Mouse (Mus musculus) testis, adult 2 months (tissue): Measurements from ENCODE around the gene Slc7a6os. TPM values are rescaled to one million over a fixed set of nuclear protein-coding genes. Genes with fewer than 3 reads are reported as not detected.

ENCODE experiments used
- H3K27ac ChIP-seq: fragments of 200-500 bp; 2 replicates; pipeline ENCODE4 v1.5.1; 2012; ENCODE audit warnings: low read depth, low read length; ENCODE audit not compliant: control insufficient read depth, insufficient read depth
- H3K27me3 ChIP-seq: fragments of 200-500 bp; 2 replicates; pipeline ENCODE4 v1.6.1; 2012; ENCODE audit warnings: mild to moderate bottlenecking, low read length, moderate library complexity; ENCODE audit not compliant: control insufficient read depth, insufficient read depth
- H3K36me3 ChIP-seq: fragments of 200-500 bp; 2 replicates; pipeline ENCODE4 v1.6.1; 2012; ENCODE audit warnings: mild to moderate bottlenecking, low read length; ENCODE audit not compliant: control insufficient read depth, insufficient read depth
- H3K4me1 ChIP-seq: fragments of 200-500 bp; 2 replicates; pipeline ENCODE4 v1.6.1; 2012; ENCODE audit warnings: low read length; ENCODE audit not compliant: control insufficient read depth, insufficient read depth
- H3K4me3 ChIP-seq: fragments of 200-500 bp; 2 replicates; pipeline ENCODE4 v1.5.1; 2012; ENCODE audit warnings: low read depth, mild to moderate bottlenecking, low read length, moderate library complexity, mixed read lengths; ENCODE audit not compliant: control insufficient read depth
- CTCF ChIP-seq: fragments of 200-500 bp; IDR thresholded peaks from 2 replicates; pipeline ENCODE4 v1.5.1; 2012; ENCODE audit warnings: low read depth, mild to moderate bottlenecking, inconsistent platforms, low read length, moderate library complexity; ENCODE audit not compliant: control insufficient read depth, insufficient read depth, insufficient replicate concordance
- POLR2A ChIP-seq: fragments of 200-500 bp; IDR thresholded peaks from 2 replicates; pipeline ENCODE4 v1.6.1; 2012; ENCODE audit warnings: low read depth, mild to moderate bottlenecking, inconsistent platforms, low read length, moderate library complexity; ENCODE audit not compliant: control insufficient read depth
- polyA plus RNA-seq: library from polyadenylated mRNA; depleted of rRNA; stranded (reverse); fragments of >200 nt; gene quantifications from 2 replicates; pipeline ENCODE4 v1.2.3, GENCODE M21; 2012

Slc7a6os gene
- polyA plus RNA-seq, 1 experiment, result 11.7 TPM

DNA sequence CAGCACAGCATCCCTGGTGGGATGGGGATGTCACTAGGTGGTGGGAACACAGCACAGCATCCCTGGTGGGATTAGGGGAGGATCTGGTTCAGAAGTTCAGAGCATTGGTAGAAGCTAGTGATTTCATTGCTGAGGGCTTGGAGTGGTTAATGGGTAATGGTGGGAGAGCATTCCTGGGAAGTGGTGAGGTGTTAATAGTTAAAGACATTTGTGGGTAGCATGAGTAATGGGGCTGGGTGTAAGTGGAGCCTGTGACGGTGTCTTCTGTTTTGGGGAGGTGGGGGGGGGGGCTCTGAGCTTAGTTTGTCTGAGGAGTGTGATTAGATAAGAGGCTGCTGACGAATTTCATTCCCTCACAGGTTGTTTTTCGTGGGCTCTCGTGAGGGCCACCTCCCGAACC is 16.7 kb downstream of the Slc7a6os start:
- Histone ChIP-seq H3K4me1 (no peaks in the 10 kb centered on the region), H3K27me3 (no peaks in the 10 kb centered on the region), H3K36me3 (peaks cover 5% of the 10 kb centered on the region; the same call in 1 of the 2 replicates)

DNA sequence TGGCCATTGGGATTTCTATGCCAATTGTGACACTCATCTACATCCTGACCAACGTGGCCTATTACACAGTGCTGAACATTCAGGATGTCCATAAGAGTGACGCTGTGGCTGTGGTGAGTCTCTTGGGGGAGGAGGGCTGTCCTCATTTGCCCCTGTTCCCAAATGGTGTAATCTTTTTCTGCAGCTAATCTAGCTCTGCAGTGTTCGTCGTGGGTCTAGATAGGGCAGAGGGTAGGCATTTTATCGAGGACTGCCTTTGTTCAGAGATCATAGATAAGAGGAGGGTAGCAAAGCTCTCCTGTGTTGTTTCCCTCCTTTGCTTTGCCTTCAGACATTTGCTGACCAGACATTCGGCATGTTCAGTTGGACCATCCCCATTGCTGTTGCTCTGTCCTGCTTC is 17.6 kb downstream of the Slc7a6os start:
- peaks cover 5% of the 10 kb centered on the region; the same call in 1 of the 2 replicates for H3K36me3 ChIP-seq
- H3K27me3 ChIP-seq, result no peaks in the 10 kb centered on the region
- no peaks in the 10 kb centered on the region for H3K4me1 ChIP-seq
- no peak for TF ChIP-seq POLR2A
- TF ChIP-seq CTCF, result no peak
- no peak overlapping the region for H3K4me3 ChIP-seq
- H3K27ac ChIP-seq, result no peak overlapping the region

More for the DNA sequence above, 16.7 kb downstream of the Slc7a6os start:
- no peak for TF ChIP-seq POLR2A
- no peak for TF ChIP-seq CTCF
- no peak overlapping the region for H3K4me3 ChIP-seq
- no peak overlapping the region for H3K27ac ChIP-seq

GRCm38 (mm10) chr8:106191639-106192038 is 19.1 kb downstream of the Slc7a6os start:
- Histone ChIP-seq H3K27me3 (no peaks in the 10 kb centered on the region), H3K4me1 (no peaks in the 10 kb centered on the region), H3K27ac (no peak overlapping the region), H3K4me3 (no peak overlapping the region), H3K36me3 (peaks cover 5% of the 10 kb centered on the region; the same call in 1 of the 2 replicates)
- TF ChIP-seq CTCF (no peak), POLR2A (no peak)

- Histone ChIP-seq H3K4me1 (no peaks in the 10 kb centered on the region), H3K36me3 (peaks cover 2% of the 10 kb centered on the region; the same call in 1 of the 2 replicates), H3K4me3 (no peak overlapping the region), H3K27me3 (no peaks in the 10 kb centered on the region), H3K27ac (no peak overlapping the region)
- TF ChIP-seq POLR2A (no peak), CTCF (no peak)
These were observed 21.6 kb downstream of the Slc7a6os start for GRCm38 (mm10) chr8:106189162-106189561.

DNA sequence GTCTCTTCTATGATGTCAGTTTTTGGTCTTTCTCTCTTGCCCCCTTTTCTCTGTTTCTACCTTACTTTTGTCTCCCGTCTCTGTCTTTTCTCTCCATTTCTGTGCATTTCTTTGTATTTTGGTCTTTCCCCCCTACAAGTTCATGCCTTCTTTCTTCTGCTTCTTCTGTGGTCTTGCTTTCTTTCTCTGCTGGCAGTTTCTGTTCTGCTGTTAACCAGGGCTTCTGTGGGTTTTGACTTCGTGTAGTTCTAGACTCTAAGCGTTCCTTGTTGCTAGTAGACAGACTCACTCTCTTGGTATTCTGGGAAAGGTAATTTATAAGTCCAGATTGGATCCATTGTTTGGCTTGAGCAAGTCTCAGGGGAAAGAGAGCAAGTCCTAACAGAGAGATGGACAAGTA is 24.3 kb downstream of the Slc7a6os start:
- no peak for TF ChIP-seq CTCF
- no peak for TF ChIP-seq POLR2A
- H3K27ac ChIP-seq, result no peak overlapping the region
- no peaks in the 10 kb centered on the region for H3K4me1 ChIP-seq
- H3K36me3 ChIP-seq, result no peaks in the 10 kb centered on the region
- no peak overlapping the region for H3K4me3 ChIP-seq
- H3K27me3 ChIP-seq, result no peaks in the 10 kb centered on the region

DNA sequence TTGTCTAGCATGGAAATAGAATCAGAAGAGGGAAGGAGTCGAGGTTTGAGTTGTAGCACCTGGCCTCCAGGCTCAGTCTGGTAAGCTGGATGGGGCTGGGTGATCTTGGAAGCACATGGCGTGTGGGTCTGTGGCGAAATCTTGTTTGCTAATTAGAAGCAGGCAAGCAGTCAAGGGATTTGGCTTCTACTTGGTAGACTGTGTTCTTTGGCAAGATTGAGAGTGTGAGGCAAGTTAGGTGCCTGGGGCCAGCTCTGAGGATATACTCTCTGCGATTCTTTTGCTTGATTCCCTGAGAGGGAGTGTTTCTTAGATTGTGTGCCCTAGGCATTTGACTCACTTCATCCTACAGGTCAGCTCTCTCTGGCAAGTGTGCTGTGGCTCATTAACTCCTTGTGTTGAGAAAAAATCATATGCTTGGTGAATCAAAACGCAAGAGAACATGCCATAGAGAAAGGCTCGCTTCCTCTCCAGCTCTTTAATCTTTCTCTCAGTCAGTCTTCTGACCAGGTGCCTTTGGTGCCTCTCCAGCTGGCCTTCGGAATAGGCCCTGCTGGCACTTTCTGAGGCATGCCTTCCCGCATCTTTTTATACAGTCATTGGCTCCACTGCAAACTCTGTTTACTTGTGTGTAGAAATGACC is 25.0 kb downstream of the Slc7a6os start:
- Histone ChIP-seq H3K27me3 (no peaks in the 10 kb centered on the region), H3K4me3 (no peak overlapping the region), H3K36me3 (no peaks in the 10 kb centered on the region), H3K4me1 (no peaks in the 10 kb centered on the region), H3K27ac (no peak overlapping the region)
- no peak for TF ChIP-seq POLR2A
- TF ChIP-seq CTCF, result no peak

DNA sequence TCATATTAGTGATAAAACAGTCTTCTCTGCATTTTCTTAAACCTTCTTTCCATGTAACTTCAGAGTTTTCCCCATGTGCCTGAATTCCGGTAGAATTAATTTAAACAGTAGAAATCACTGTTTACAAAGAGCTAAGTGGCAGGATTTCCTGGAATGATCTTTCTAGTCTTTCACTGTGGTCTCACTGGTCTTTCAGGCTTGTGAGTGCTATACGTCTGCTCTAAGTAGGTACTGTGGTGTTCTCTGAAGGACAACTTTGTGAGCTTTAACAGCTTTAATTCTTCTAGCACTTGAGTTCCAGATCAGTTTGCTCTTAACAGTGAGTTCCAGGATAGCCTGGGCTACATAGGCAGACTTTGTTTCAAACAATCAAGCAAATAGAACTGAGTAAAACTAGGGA is 32.3 kb downstream of the Slc7a6os start:
- no peaks in the 10 kb centered on the region for H3K27me3 ChIP-seq
- no peaks in the 10 kb centered on the region for H3K4me1 ChIP-seq
- TF ChIP-seq CTCF (no peak), POLR2A (no peak)
- H3K4me3 ChIP-seq, result no peak overlapping the region
- no peak overlapping the region for H3K27ac ChIP-seq
- no peaks in the 10 kb centered on the region for H3K36me3 ChIP-seq
